Comparison of ENCODE assay signal across 26 mouse cellular contexts in genomic region chr4:52917311-52917688, GRCm38 (mm10). TPM values are rescaled to one million over a fixed set of nuclear protein-coding genes. Genes with fewer than 3 reads are reported as not detected.
DNase-seq lines count a peak whose midpoint lies in the region; ATAC-seq lines count a peak whose summit lies in the region.
"Had no signal": no experiment of that assay in that cellular context is flagged by ENCODE, and none has a peak within 500 bp of the region (broad histone marks: within the 10 kb centered on the region; RNA-seq: fewer than 3 reads in every experiment).

No protein-coding gene starts in this region.

- no peak overlapping the region for H3K4me3 ChIP-seq in heart, embryonic 10.5 days
- H3K4me3 ChIP-seq: embryonic facial prominence, embryonic 13.5 days; embryonic facial prominence, embryonic 15.5 days; erythroblast, embryonic 14.5 days; forebrain, embryonic 10.5 days; forebrain, embryonic 12.5 days had no signal

- no peaks in the 10 kb centered on the region for H3K9me3 ChIP-seq in heart, embryonic 10.5 days
- H3K9me3 ChIP-seq: embryonic facial prominence, embryonic 13.5 days; embryonic facial prominence, embryonic 15.5 days; forebrain, embryonic 10.5 days; forebrain, embryonic 12.5 days had no signal

- peak; percentile 55 for ATAC-seq in common myeloid progenitor, adult 5-6 weeks (replicated peaks; ENCODE audit: low read depth, poor library complexity, severe bottlenecking)
- peak; percentile 50 for ATAC-seq in granulocyte monocyte progenitor cell, adult 5-6 weeks (replicated peaks; ENCODE audit: poor library complexity, severe bottlenecking)
- ATAC-seq in megakaryocyte progenitor cell, adult 5-6 weeks (replicated peaks; ENCODE audit: poor library complexity), result peak; percentile 47
- ATAC-seq: forebrain, embryonic 14.5 days; forebrain, embryonic 16.5 days had no signal

- DNase-seq in adrenal gland, postnatal 14 days, result no peak
- DNase-seq in urinary bladder, postnatal 10 days (ENCODE audit: low spot score), result no peak
- no peak for DNase-seq in heart, embryonic 10.5 days (ENCODE audit: low spot score)
- DNase-seq: adrenal gland, adult 2 months; adrenal gland, postnatal 10 days; adrenal gland, postnatal 36 days; cerebellum, adult 11-12 months; cerebellum, adult 2 months; cerebellum, adult 9-10 months; cerebellum, postnatal 10 days; cerebellum, postnatal 25 days; embryo, embryonic 11 days had no signal

- no peak overlapping the region for H3K27ac ChIP-seq in heart, embryonic 10.5 days
- H3K27ac ChIP-seq: embryonic facial prominence, embryonic 13.5 days; embryonic facial prominence, embryonic 15.5 days; forebrain, embryonic 10.5 days; forebrain, embryonic 12.5 days had no signal

- no peaks in the 10 kb centered on the region for H3K36me3 ChIP-seq in heart, embryonic 10.5 days
- H3K36me3 ChIP-seq: embryonic facial prominence, embryonic 13.5 days; embryonic facial prominence, embryonic 15.5 days; forebrain, embryonic 10.5 days; forebrain, embryonic 12.5 days had no signal

- no peaks in the 10 kb centered on the region for H3K4me1 ChIP-seq in heart, embryonic 10.5 days
- H3K4me1 ChIP-seq: embryonic facial prominence, embryonic 13.5 days; embryonic facial prominence, embryonic 15.5 days; forebrain, embryonic 10.5 days; forebrain, embryonic 12.5 days had no signal

- 82% methylated on average over 2 of the region's 2 CpGs for WGBS in heart, embryonic 10.5 days

- no peaks in the 10 kb centered on the region for H3K27me3 ChIP-seq in heart, embryonic 10.5 days (ENCODE audit: insufficient read depth, poor library complexity, severe bottlenecking)
- H3K27me3 ChIP-seq: embryonic facial prominence, embryonic 13.5 days; embryonic facial prominence, embryonic 15.5 days; forebrain, embryonic 12.5 days had no signal

RNA-seq across cellular contexts. Expression of gene Olfr272, which starts 1.7 kb away (rescaled TPM):
- not detected in 2 replicates for total RNA-seq in common myeloid progenitor, adult 5-6 weeks (2017)
- total RNA-seq in granulocyte monocyte progenitor cell, adult 5-6 weeks (2014; fragmentation: Nextera tagmentation), result 2.6 TPM in 1 of 2 replicates, not detected in the other
- total RNA-seq in granulocyte monocyte progenitor cell, adult 5-6 weeks (2017), result not detected in 2 replicates
- total RNA-seq in megakaryocyte progenitor cell, adult 5-6 weeks (2015), result 1.0 TPM in 1 of 2 replicates, not detected in the other
- 0.64 TPM in 1 of 2 replicates, not detected in the other for total RNA-seq in megakaryocyte progenitor cell, adult 5-6 weeks (2017)
- total RNA-seq in adrenal gland, postnatal 14 days (2021), result not detected in 2 replicates
- polyA plus RNA-seq in heart, embryonic 10.5 days (2016; fragmentation: Nextera tagmentation; extraction: Ambion mirVana), result not detected in 2 replicates
- total RNA-seq: adrenal gland, adult 2 months; adrenal gland, postnatal 10 days; adrenal gland, postnatal 36 days; ES-E14; MEL had no signal
- polyA plus RNA-seq: adrenal gland, adult 2 months; C2C12; cerebellum, adult 2 months; embryonic facial prominence, embryonic 11.5 days; embryonic facial prominence, embryonic 13.5 days; embryonic facial prominence, embryonic 15.5 days; erythroblast, embryonic 14.5 days; forebrain, embryonic 10.5 days; forebrain, embryonic 12.5 days; forebrain, embryonic 14.5 days; forebrain, embryonic 16.5 days had no signal

RNA-seq across cellular contexts. Expression of gene Olfr270, which starts 47.0 kb away (rescaled TPM):
- total RNA-seq in common myeloid progenitor, adult 5-6 weeks (2017), result not detected in 2 replicates
- not detected in 2 replicates for total RNA-seq in granulocyte monocyte progenitor cell, adult 5-6 weeks (2014; fragmentation: Nextera tagmentation)
- total RNA-seq in granulocyte monocyte progenitor cell, adult 5-6 weeks (2017), result not detected in 2 replicates
- total RNA-seq in megakaryocyte progenitor cell, adult 5-6 weeks (2015), result not detected in 2 replicates
- total RNA-seq in megakaryocyte progenitor cell, adult 5-6 weeks (2017), result not detected in 2 replicates
- not detected in 2 replicates for total RNA-seq in adrenal gland, postnatal 14 days (2021)
- not detected in 2 replicates for polyA plus RNA-seq in heart, embryonic 10.5 days (2016; fragmentation: Nextera tagmentation; extraction: Ambion mirVana)
- total RNA-seq: adrenal gland, adult 2 months; adrenal gland, postnatal 10 days; adrenal gland, postnatal 36 days; ES-E14; MEL had no signal
- polyA plus RNA-seq: adrenal gland, adult 2 months; C2C12; cerebellum, adult 2 months; embryonic facial prominence, embryonic 11.5 days; embryonic facial prominence, embryonic 13.5 days; embryonic facial prominence, embryonic 15.5 days; erythroblast, embryonic 14.5 days; forebrain, embryonic 10.5 days; forebrain, embryonic 12.5 days; forebrain, embryonic 14.5 days; forebrain, embryonic 16.5 days had no signal

RNA-seq across cellular contexts. Expression of gene Olfr273, which starts 58.3 kb away (rescaled TPM):
- total RNA-seq in common myeloid progenitor, adult 5-6 weeks (2017), result not detected in 2 replicates
- not detected in 2 replicates for total RNA-seq in granulocyte monocyte progenitor cell, adult 5-6 weeks (2014; fragmentation: Nextera tagmentation)
- total RNA-seq in granulocyte monocyte progenitor cell, adult 5-6 weeks (2017), result not detected in 2 replicates
- not detected in 2 replicates for total RNA-seq in megakaryocyte progenitor cell, adult 5-6 weeks (2015)
- not detected in 2 replicates for total RNA-seq in megakaryocyte progenitor cell, adult 5-6 weeks (2017)
- not detected in 2 replicates for total RNA-seq in adrenal gland, postnatal 14 days (2021)
- polyA plus RNA-seq in heart, embryonic 10.5 days (2016; fragmentation: Nextera tagmentation; extraction: Ambion mirVana), result not detected in 2 replicates
- total RNA-seq: adrenal gland, adult 2 months; adrenal gland, postnatal 10 days; adrenal gland, postnatal 36 days; ES-E14; MEL had no signal
- polyA plus RNA-seq: adrenal gland, adult 2 months; C2C12; cerebellum, adult 2 months; embryonic facial prominence, embryonic 11.5 days; embryonic facial prominence, embryonic 13.5 days; embryonic facial prominence, embryonic 15.5 days; erythroblast, embryonic 14.5 days; forebrain, embryonic 10.5 days; forebrain, embryonic 12.5 days; forebrain, embryonic 14.5 days; forebrain, embryonic 16.5 days had no signal
